Mouse (Mus musculus) fibroblast of lung, adult 2 months (primary cell): ENCODE data around the gene Col19a1.

Experiments
- DNase-seq: peaks from one replicate; pipeline ENCODE4 v3.0.0-alpha.2; 2011; ENCODE audit warnings: low read depth

Gene Col19a1

GRCm38 (mm10) chr1:24461305-24461887 is 125.9 kb downstream of the Col19a1 start:
- DNase-seq = no peak

GRCm38 (mm10) chr1:24458015-24458414 is 129.3 kb downstream of the Col19a1 start:
- no peak for DNase-seq

GRCm38 (mm10) chr1:24452572-24453269 is 134.6 kb downstream of the Col19a1 start:
- DNase-seq = no peak

- no peak for DNase-seq
Observed at GRCm38 (mm10) chr1:24452159-24452558, 135.1 kb downstream of the Col19a1 start.

DNA sequence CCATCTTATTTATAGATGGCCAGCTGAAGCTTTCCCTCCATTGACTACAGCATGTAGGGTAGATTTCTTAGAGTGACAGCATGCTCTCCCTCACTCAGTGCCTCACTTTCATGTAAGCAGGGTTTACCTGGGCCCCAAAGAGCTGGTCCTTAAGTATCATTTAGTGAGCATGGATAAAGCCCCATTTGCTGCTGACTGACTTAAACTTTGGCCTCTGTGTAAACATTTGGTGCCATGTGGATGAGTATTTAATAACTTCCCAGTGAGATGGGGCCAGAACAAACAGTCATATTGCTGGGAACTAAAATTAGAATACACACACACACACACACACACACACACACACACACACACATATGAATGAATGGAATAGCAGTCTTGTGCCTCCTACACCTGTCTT is 149.8 kb downstream of the Col19a1 start:
- no peak for DNase-seq

DNA sequence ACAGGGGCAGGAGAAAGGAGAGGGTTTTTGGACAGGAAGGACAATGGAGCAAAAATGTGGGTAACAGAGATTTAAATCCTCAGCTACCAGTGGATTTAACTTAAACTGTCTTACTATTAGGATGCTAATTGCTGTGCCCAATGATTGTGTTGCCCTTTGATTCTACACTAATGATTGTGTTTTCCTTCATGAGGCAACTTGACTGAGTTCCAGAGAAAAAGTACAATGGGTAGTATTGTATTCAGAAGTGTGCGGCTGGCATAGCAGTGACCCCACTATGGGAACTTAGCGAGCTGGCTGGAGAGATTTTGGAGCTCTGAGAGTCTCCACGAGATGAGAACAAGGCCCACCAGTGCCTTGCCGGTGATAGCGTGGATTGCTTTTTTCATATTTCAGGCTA is 159.0 kb downstream of the Col19a1 start:
- DNase-seq = no peak

GRCm38 (mm10) chr1:24378125-24378821 is 209.0 kb downstream of the Col19a1 start:
- peak; percentile 10 for DNase-seq

DNA sequence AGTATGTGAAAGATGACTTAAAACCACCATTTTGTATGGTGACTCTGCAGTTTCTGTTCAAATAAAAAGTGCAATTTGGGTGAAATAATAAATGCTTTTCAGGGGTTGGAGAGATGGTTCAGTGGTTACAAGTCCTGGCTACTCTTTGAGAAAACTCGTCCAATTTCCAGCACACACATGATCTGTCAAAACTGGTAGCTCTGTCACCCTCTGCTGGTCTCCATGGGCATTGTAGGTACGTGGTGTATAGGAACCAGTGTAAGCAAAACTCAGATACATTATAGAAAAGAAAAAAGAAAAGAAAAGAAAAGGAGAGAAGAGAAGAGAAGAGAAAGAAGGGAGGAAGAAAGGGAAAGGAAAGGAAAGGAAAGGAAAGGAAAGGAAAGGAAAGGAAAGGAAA is 212.4 kb downstream of the Col19a1 start:
- no peak for DNase-seq

DNA sequence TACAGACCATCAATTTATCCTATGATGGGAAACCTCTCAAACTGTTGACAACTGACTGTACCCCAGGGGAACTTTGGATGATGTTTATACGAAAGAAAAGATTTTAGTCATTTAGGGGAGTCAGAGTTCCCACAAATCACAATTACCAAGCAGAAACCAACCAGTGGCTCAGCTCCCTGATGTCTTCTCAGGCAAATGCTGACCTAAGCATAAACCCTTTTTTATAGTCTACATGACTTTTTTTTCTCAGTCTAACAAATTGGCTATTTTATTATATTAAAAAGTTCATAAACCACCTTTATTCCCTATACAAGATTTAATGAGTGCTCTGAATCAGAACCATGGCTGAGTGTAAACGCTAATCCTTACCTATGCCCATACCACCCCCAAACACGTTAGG is 213.6 kb downstream of the Col19a1 start:
- DNase-seq = no peak

GRCm38 (mm10) chr1:24372471-24373258 is 214.6 kb downstream of the Col19a1 start:
- no peak for DNase-seq

- no peak for DNase-seq
Observed at GRCm38 (mm10) chr1:24367570-24368517, 219.4 kb downstream of the Col19a1 start.

DNA sequence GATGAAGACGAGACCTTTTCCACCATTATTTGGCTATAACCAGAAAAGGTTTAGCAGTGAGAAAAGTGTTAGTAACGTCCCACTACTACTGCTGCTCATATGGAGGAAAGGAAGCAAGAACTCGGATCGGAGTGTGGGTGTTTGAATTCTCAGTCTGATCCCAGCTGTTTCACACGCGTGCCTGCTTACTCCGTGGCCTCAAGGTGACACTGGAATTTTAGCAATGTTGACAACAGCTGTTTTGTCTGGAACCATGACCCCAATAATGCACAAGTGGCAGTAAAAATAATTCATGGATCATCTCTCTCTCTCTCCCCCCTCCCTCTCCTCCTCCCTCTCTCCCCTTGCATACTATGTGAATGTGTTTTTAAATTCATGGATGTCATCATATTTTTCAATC is 222.5 kb downstream of the Col19a1 start:
- DNase-seq = no peak

- no peak for DNase-seq
Observed at GRCm38 (mm10) chr1:24361990-24362635, 225.2 kb downstream of the Col19a1 start.

GRCm38 (mm10) chr1:24349462-24350217 is 237.6 kb downstream of the Col19a1 start:
- no peak for DNase-seq

DNA sequence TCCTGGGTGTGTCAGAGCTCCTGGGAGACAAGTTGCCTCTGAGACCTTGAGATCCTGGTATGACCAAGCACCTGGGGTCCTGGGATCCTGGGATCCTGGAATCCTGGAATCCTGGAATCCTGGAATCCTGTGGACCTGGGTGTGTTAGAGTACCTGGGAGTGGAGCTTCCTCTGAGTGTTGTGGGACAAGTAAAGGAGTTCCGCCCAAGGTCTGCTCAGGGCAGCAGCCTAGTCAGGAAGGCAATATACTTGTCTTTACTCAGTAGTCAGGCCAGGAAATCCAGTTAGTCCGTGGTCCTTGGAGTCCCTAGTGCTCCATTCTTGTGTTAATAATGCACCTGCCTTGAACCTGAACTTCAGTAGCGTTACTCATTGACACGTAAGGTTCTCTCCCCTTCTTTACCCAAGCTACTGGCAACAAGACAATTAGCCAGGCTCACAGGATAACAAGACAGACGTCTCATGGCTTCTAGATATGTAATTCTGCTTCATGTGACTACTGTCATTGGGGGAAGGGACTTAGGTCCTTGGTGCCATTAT is 239.6 kb downstream of the Col19a1 start:
- DNase-seq = no peak

DNA sequence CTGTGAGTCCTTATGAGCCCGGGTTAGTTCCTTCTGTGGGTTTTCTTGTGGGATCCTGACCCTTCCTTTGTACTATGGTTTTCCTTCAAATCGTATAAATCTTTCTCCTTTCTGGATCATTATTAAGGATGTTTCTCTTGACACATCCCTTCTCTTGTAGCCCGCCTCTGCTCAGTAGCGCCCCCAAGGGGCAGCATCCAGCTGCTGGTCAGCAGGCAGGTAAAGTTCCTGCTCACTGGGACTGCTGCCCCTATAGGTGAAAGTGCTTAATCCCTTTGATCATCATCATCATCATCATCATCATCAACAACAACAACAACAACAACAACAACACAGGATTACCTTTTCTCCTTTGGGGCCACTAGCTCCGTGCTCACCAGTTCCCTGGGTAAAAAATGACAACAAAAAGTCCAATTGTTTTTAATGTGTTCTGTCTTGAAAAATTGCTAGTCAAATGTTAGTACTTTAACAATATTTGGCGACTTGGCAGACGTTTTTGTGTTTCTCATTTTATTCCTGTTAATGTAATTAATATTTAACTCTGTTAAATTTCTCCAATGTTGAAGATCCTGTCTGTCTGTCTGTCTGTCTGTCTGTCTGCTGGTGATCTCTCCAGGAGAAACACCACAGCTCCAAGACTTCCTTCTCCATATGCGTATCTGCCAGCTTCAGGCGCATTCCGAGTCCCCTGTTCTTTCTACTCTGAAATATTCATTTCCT is 249.6 kb downstream of the Col19a1 start:
- no peak for DNase-seq

- DNase-seq = no peak
Observed at GRCm38 (mm10) chr1:24336051-24336450, 251.2 kb downstream of the Col19a1 start.

DNA sequence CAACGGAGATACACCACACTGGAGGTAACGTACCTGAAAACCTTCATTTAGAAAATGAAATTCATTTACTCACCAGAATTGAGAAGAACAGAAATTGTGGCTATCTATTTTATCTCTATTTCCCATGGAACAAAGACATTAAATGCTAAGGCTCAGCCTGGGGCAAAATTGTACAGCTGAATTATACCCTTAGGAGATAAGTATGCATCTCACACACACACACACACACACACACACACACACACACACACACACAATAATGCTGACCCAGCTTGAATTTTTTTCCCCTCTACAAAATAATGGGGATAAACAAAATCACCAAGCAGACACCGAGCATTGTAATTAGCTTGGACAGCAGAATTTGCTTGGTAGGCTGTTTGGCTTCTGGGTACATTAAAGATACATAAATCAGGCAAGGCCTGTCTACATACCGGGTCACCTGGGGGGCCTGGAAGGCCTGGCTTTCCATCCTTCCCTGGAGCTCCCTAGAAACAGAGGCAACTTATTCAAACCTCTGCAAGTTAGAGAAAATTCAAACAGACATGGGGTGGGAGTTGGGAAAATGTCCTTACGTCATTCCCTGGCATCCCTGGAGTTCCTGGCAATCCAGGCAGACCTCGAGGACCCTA is 270.2 kb downstream of the Col19a1 start:
- no peak for DNase-seq

DNA sequence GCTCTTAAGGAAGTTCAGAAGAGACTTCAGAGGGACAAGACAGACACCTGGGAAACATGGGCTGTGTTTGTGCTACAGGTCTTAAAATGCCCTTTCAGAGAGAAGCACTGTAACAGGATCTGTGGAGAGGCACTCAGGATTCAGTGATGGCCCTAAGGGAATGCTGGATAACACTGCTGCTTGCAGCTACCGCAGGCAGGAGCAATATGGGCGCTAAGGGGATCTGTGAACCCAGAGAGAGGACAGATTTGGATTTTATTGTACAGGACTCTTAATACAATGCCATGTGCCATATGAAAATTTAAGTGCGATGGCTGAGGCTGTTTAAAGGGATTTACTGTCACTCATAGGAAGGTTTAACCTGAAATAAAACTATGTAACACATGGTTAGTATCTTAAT is 270.8 kb downstream of the Col19a1 start:
- no peak for DNase-seq
